Mouse (Mus musculus): ENCODE results near the gene Plcb3.

Plcb3 gene

GRCm38 (mm10) chr19:6937541-6938465, 38.5 kb downstream of the Plcb3 start:
- DNase-seq: no peak

DNA sequence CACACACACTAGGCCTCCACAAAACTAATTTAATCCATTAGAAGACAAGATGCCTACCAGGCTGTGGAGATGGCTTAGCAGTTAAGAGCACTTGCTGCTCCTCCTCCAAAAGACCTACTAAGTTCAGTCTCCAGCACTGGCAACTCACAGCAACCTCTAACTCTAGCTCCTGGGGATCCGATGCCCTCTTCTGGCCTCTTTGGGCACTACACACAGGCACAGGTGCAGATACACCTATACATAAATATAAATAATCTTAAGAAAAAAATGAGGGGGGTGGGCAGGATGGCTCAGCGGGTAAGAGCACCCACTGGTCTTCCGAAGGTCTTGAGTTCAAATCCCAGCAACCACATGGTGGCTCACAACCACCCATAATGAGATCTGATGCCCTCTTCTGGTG, 40.0 kb downstream of the Plcb3 start:
- DNase-seq: no peak

DNA sequence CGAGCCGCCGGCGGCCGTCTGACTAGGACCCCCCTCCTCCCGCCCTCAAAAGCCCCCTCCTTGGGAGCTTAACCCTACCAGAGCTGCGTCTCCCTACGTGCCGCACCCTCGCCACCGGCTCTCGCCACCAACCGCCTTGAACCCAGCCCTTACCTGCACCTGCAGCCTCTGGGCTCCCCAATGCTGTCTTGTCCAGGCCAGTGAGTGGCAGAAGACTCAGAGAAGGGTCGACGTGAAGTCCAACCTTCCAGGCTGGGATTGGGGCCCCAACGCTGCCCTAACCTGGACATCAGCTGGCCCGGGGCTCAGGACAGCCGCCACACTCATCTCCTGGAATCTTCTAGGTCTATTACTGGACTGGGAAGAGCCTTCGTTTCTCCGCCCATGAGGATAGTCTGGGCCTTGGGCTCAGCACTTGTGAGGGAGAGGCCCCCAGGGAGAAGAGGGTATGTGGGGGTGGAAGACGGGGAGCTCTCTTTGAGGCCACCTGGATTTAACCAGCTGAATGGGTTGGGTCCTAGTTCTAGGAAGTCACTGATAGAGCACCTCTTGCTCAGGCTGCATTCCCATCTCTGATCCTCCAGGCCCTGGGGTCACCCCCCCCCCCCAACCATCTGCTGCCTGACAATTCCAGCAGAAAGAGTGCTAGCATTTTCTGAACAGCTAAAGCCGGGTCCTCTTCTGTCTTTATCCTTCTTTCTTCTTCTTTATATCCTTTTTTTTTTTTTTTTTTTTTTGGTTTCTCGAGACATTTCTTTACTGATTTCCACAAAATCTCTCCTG, 41.9 kb downstream of the Plcb3 start, which contains the start of gene Kcnk4:
Gene Kcnk4 (minus strand): TSS at position 321 of the 783 bp plus-strand sequence.
- DNase-seq: no peak

- DNase-seq: no peak
Measured at GRCm38 (mm10) chr19:6933436-6934194, 42.7 kb downstream of the Plcb3 start.

- no peak for DNase-seq
Measured at GRCm38 (mm10) chr19:6933102-6933435, 43.2 kb downstream of the Plcb3 start.

- no peak for DNase-seq
Measured at GRCm38 (mm10) chr19:6932018-6932417, 44.3 kb downstream of the Plcb3 start.

DNA sequence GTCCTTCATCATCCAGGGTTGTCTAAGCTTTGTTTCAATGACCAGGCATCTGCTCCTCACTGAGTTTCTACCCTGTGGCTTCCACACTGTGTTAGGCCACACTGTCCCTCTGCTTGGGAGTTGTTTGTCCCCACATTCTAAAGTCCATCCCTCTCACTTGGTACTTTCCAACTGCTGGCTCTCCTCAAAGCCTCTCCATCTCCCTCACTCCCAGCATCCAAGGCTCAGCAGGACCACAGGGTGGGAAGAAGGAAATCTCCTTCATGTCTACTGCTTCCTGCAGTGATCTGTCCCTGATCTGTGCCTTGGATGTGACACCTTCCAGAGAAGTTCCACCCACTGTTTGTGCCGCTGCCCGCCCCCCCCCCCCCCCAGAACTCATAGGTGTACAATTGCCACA, 45.3 kb downstream of the Plcb3 start:
- no peak for DNase-seq

DNA sequence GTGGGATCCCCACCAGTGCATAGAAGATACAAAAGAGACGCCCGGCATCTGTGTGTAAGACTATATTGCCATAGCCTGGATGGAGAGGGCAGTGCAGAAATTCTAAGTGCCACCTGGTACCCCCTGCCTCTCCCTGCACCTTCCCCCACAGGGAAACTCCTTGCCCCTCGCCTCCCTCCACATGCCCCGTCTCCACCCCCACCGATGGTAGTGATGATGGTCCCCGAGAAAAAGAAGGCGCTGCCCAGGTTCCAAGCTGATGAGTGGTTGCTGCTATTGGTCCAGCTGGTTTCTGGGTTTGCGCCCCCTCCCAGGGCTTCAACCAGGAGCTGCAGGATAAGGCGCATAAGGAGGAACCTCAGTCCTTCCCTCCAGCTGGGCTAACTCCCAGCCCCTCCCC, 48.2 kb downstream of the Plcb3 start:
- no peak for DNase-seq

GRCm38 (mm10) chr19:6926559-6927255, 49.6 kb downstream of the Plcb3 start:
- no peak for DNase-seq

DNA sequence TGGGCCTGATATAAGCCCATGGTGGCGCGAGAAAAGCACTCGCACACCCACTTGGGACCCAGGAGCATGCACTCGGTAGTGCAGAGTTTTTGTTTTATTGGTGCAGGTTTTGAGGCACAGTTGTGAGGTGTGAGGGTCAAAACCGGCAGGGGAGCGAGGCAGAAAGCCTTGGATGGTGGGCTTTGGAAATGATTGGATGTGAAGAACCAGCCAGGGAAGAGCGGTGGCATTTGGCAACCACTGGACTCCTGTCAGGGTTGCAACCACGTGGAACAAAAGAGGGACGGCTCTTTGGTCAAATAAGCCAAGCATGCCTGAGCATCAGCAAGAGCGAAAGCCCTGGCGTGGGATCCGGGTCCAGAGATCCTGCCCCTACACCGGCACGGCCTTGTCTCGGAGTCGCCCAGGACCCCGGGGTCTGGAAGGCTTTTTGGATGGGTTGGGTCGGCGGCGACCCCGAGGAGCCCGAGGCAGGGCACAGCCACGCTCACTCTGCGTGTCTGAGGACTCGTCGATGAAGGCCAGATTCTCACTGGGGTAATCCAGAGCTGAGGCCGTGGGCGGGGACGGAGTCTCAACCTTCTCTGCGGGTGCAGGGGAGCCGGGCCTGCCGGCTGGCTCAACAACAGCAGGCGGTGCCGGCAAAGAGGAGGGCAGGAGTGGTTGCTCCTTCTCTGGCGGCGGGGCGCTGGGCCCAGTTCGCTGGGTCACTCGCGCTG, 50.5 kb downstream of the Plcb3 start:
- no peak for DNase-seq

DNA sequence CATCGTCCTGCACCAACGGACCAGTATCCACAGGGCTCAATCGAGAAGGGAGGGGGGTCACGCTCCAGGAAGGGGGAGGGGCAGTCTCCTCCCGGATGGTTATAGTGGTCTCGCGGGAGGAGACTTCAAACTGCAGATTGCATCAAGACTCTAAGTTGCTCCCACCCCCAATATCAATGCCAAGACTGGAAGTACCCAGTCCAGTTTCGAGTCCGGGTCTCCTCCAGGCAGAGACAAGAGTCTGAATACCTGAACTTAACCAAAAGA, 51.0 kb downstream of the Plcb3 start, which contains the start of gene Catsperz:
Gene Catsperz (minus strand): TSS at position 74 of the 267 bp plus-strand sequence.
- DNase-seq: no peak

GRCm38 (mm10) chr19:6924461-6925306, 51.6 kb downstream of the Plcb3 start:
- DNase-seq: peak; percentile 80

- no peak for DNase-seq
Measured at GRCm38 (mm10) chr19:6922901-6923735, 53.2 kb downstream of the Plcb3 start.

DNA sequence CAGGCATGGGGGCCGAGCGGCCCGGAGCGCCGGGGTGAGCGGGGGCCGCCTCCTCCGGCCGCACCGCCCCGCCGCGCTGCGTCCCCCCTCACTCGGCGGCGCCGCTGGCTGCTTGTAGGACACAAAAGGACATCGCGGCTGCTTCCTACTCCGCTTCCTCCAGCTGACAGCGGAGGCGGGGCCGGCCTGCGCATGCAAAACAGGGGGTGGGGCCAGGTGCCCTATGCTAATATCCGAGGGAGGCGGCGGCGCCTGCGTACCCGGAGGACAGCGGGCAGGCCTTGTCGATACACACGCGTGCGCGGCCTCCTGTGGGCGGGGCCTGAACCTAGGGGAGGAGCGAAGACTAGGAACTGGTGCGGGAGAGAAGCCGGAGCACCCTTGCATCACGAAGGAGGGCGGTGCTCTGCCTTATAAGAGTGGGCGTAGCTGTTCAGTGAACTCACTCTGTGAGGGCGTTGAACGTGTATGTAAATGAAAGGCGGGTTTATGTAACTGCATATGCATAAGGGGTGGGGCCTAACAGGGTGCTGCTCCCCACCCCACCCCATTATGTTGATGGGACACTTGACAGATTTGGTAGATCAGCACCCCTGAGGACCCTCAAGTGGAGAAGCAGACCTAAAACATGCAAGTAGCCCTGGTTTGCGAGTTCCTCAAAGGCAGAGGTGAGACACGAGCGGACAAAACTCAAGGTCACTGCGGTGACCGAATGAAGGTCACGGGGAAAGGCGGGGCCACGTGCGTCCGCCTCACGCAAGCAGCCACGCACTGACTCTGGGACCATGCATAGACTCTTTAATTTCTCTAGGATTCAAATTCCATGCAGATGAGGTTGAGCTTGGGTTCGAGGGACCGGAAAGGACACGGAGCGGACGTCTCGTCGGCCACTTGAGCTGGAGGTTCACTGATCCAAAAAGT, 54.4 kb downstream of the Plcb3 start, which contains the start of gene Esrra:
Gene Esrra (minus strand): TSS at position 167 of the 921 bp plus-strand sequence.
- peak; percentile 100 for DNase-seq

DNA sequence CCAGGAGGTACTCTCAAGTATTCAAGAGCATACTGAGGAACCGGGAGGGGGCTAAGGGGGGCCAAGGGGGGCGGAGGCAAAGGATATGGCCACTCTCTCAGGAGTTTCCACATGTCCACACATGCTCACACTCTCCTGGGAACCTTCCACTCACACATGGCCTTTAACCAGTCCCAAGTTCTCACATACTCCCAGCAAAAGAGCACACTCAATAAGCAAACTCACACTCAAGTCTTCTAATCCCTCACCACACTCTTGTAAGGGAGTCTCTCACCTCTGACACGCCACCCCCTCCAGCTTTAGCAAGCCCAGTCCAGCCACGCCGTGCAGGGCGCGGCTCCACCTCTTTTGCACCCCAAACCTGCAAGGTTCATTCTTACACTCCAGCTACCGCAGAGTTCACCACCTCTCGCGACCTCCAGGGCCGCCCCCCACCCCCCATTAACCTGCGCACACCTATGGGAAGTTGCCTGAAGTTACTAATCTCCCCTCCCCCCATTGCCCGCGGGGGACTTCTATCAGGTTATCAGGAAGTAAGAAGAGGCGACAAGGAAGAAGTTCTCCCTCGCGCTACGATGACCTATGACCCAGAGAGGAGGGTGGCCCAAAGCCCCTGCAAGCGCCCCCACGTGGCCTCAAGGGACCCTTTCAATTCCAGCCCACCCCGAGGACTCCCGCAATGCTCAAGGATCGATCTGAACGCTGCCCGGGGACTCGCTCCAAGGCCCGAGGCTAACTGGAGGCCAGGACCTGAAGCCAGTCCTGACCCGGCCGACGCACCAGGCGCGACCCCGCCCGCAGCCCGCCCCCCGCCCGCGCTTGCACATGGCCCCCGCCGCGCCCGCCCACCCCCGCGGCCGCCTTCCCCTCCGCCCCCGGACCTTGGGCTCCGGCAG, 55.3 kb downstream of the Plcb3 start:
- DNase-seq: peak; percentile 62

DNA sequence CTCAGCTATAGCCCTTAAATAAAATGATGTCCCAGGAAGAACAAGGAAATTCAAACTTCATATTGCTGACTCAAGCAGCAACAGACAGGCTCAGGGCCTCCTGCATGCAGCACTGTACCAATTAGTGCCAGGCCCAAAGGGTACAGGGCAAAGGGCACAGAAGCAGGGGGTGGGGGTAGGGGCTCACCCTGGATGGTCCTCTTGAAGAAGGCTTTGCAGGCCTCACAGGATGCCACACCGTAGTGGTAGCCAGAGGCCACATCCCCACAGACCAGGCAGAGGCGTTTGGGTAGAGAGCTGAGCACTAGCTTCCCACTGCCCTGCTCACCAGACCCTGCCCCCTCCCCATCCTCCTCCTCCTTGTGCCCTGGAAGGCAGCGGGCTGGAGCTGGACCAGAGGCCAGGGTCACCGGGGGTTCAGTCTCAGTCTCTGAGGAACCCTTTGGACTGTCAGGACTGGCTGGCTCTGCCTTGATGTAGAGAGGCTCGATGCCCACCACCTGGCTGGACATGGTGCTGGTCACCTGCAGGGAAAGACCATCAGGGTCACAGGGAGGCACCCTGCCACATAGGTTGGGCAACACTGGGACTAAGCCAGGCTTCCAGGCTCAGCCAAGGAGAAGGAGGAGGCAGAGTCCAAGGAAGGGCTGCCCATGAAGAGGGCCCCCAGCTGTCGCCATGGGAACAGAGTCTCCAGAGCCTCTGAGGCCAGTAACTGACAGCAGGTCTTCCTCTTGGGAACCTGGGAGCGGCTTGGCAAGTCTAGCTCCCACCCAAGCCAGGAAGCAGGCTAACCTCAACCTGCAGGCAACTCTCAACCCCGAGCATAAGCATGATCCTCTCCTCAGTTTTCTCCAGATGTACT, 56.2 kb downstream of the Plcb3 start:
- DNase-seq: no peak

DNA sequence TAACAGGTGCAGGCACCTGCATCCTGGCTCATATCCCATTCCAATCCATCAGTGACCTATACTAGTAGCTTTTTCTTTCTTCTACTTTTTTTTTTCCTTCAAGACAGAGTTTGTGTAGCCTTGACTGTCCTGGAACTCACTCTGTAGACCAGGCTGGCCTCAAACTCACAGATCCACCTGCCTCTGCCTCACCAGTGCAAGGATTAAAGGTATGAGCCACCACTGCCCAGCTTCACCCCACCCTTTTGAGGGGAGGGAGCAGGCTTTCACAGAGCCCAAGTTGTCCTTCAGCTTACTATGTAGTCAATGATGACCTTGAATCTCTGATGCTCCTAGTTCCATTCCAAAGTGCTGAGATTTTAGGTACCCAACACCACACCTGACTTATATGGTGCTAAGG, 56.8 kb downstream of the Plcb3 start:
- DNase-seq: no peak
